Mouse (Mus musculus) hindbrain, embryonic 10.5 days (tissue): ENCODE measurements around the gene Sycn. TPM values are rescaled to one million over a fixed set of nuclear protein-coding genes. Genes with fewer than 3 reads are reported as not detected.

Source experiments
- DNase-seq: peaks from one replicate; pipeline ENCODE4 v3.0.0-alpha.2; 2017; ENCODE audit warnings: low spot score
- H3K27ac ChIP-seq: fragments of 300-500 bp; sonication (generic); 2 replicates; pipeline ENCODE4 v1.5.1; 2016; ENCODE audit warnings: mild to moderate bottlenecking, moderate library complexity
- H3K27me3 ChIP-seq: fragments of 300-500 bp; sonication (generic); 2 replicates; pipeline ENCODE4 v1.6.1; 2016; ENCODE audit warnings: mild to moderate bottlenecking; ENCODE audit not compliant: poor library complexity, insufficient read depth, severe bottlenecking
- H3K36me3 ChIP-seq: fragments of 300-500 bp; sonication (generic); 2 replicates; pipeline ENCODE4 v1.6.1; 2016; ENCODE audit warnings: mild to moderate bottlenecking, moderate library complexity
- H3K4me1 ChIP-seq: fragments of 300-500 bp; sonication (generic); replicated peaks from 2 replicates; pipeline ENCODE4 v1.6.1; 2016; ENCODE audit warnings: mild to moderate bottlenecking
- H3K4me3 ChIP-seq: fragments of 300-500 bp; sonication (generic); 2 replicates; pipeline ENCODE4 v1.5.1; 2016; ENCODE audit warnings: mild to moderate bottlenecking, moderate library complexity
- H3K9me3 ChIP-seq: fragments of 300-500 bp; sonication (generic); 2 replicates; pipeline ENCODE4 v1.6.1; 2016; ENCODE audit warnings: mild to moderate bottlenecking, moderate library complexity
- WGBS: fragments of 180-500 bp; shearing (Covaris S2); methylation state at CpG from one replicate; pipeline ENCODE4 v1.1.7; 2016; 5-methylcytosine and 5-hydroxymethylcytosine counted together
- polyA plus RNA-seq: library from polyadenylated mRNA; unstranded; fragments of >200 nt; fragmentation: Nextera tagmentation; extraction: Ambion mirVana; gene quantifications from 2 replicates; pipeline ENCODE4 v1.2.1, GENCODE M21; 2016

The Sycn gene
- polyA plus RNA-seq, 1 experiment from 2014 or later: not detected

GRCm38 (mm10) chr7:28562951-28563350 lies 22.3 kb downstream of the Sycn start:
- Histone ChIP-seq H3K36me3 (peaks cover 96% of the 10 kb centered on the region), H3K27me3 (no peaks in the 10 kb centered on the region), H3K9me3 (no peaks in the 10 kb centered on the region), H3K27ac (no peak overlapping the region), H3K4me3 (no peak overlapping the region), H3K4me1 (peaks cover 15% of the 10 kb centered on the region; the same call in 1 of the 2 replicates)
- no peak for DNase-seq
- WGBS: 95% methylated on average over 13 of the region's 13 CpGs

- DNase-seq: no peak
- no peaks in the 10 kb centered on the region for H3K9me3 ChIP-seq
- no peak overlapping the region for H3K27ac ChIP-seq
- peaks cover 10% of the 10 kb centered on the region for H3K4me1 ChIP-seq
- peaks cover 95% of the 10 kb centered on the region for H3K36me3 ChIP-seq
- no peak overlapping the region for H3K4me3 ChIP-seq
- WGBS: 83% methylated on average over 5 of the region's 5 CpGs
- H3K27me3 ChIP-seq: no peaks in the 10 kb centered on the region
These were observed 24.7 kb downstream of the Sycn start for GRCm38 (mm10) chr7:28565407-28565806.

GRCm38 (mm10) chr7:28567539-28567938 lies 26.9 kb downstream of the Sycn start:
- Histone ChIP-seq H3K9me3 (no peaks in the 10 kb centered on the region), H3K27me3 (no peaks in the 10 kb centered on the region), H3K27ac (no peak overlapping the region), H3K4me1 (peaks cover 31% of the 10 kb centered on the region), H3K36me3 (peaks cover 77% of the 10 kb centered on the region), H3K4me3 (no peak overlapping the region)
- DNase-seq: no peak
- WGBS: 91% methylated on average over 4 of the region's 4 CpGs

- H3K27me3 ChIP-seq: no peaks in the 10 kb centered on the region
- peak; percentile 59 for DNase-seq
- H3K36me3 ChIP-seq: peaks cover 70% of the 10 kb centered on the region
These were observed 27.6 kb downstream of the Sycn start for GRCm38 (mm10) chr7:28568253-28568652.

GRCm38 (mm10) chr7:28570291-28570981 lies 29.8 kb downstream of the Sycn start:
- Histone ChIP-seq H3K36me3 (peaks cover 57% of the 10 kb centered on the region), H3K9me3 (no peaks in the 10 kb centered on the region), H3K4me3 (no peak overlapping the region), H3K27ac (peak overlapping the region; percentile 66; the same call in 1 of the 2 replicates), H3K4me1 (peaks cover 50% of the 10 kb centered on the region), H3K27me3 (no peaks in the 10 kb centered on the region)
- WGBS: 73% methylated on average over 12 of the region's 12 CpGs
- no peak for DNase-seq

More at GRCm38 (mm10) chr7:28568253-28568652, 27.6 kb downstream of the Sycn start:
- Histone ChIP-seq H3K4me3 (no peak overlapping the region), H3K9me3 (no peaks in the 10 kb centered on the region), H3K4me1 (peaks cover 37% of the 10 kb centered on the region), H3K27ac (no peak overlapping the region)

- 63% methylated on average over 5 of the region's 5 CpGs for WGBS
- H3K36me3 ChIP-seq: peaks cover 50% of the 10 kb centered on the region
- no peaks in the 10 kb centered on the region for H3K27me3 ChIP-seq
- H3K4me3 ChIP-seq: no peak overlapping the region
- H3K4me1 ChIP-seq: peaks cover 57% of the 10 kb centered on the region
- DNase-seq: no peak
- H3K27ac ChIP-seq: peak overlapping the region; percentile 66; the same call in 1 of the 2 replicates
- H3K9me3 ChIP-seq: no peaks in the 10 kb centered on the region
These were observed 30.4 kb downstream of the Sycn start for GRCm38 (mm10) chr7:28570982-28571682.

GRCm38 (mm10) chr7:28572689-28573088 lies 32.0 kb downstream of the Sycn start:
- WGBS: 86% methylated on average over 5 of the region's 5 CpGs
- peak overlapping the region; percentile 29; the same call in 1 of the 2 replicates for H3K27ac ChIP-seq
- peaks cover 72% of the 10 kb centered on the region for H3K4me1 ChIP-seq

GRCm38 (mm10) chr7:28573236-28573635 lies 32.6 kb downstream of the Sycn start:
- Histone ChIP-seq H3K27ac (no peak overlapping the region), H3K27me3 (no peaks in the 10 kb centered on the region), H3K9me3 (no peaks in the 10 kb centered on the region), H3K4me1 (peaks cover 78% of the 10 kb centered on the region), H3K36me3 (peaks cover 34% of the 10 kb centered on the region), H3K4me3 (no peak overlapping the region)
- WGBS: 89% methylated on average over 3 of the region's 3 CpGs
- no peak for DNase-seq

More at GRCm38 (mm10) chr7:28572689-28573088, 32.0 kb downstream of the Sycn start:
- no peaks in the 10 kb centered on the region for H3K27me3 ChIP-seq
- no peak for DNase-seq
- no peak overlapping the region for H3K4me3 ChIP-seq
- peaks cover 40% of the 10 kb centered on the region for H3K36me3 ChIP-seq
- no peaks in the 10 kb centered on the region for H3K9me3 ChIP-seq

GRCm38 (mm10) chr7:28575597-28575996 lies 34.9 kb downstream of the Sycn start:
- Histone ChIP-seq H3K36me3 (peaks cover 24% of the 10 kb centered on the region; the same call in 1 of the 2 replicates), H3K4me3 (no peak overlapping the region), H3K27me3 (no peaks in the 10 kb centered on the region), H3K4me1 (peaks cover 85% of the 10 kb centered on the region), H3K27ac (no peak overlapping the region), H3K9me3 (no peaks in the 10 kb centered on the region)
- WGBS: 92% methylated on average over 11 of the region's 11 CpGs
- no peak for DNase-seq

- no peak overlapping the region for H3K4me3 ChIP-seq
- no peaks in the 10 kb centered on the region for H3K27me3 ChIP-seq
- H3K4me1 ChIP-seq: peaks cover 77% of the 10 kb centered on the region
- H3K36me3 ChIP-seq: peaks cover 30% of the 10 kb centered on the region
- no peaks in the 10 kb centered on the region for H3K9me3 ChIP-seq
- DNase-seq: no peak
- H3K27ac ChIP-seq: peak overlapping the region; percentile 78; the same call in 1 of the 2 replicates
- WGBS: 73% methylated on average over 5 of the region's 5 CpGs
These were observed 35.7 kb downstream of the Sycn start for GRCm38 (mm10) chr7:28576271-28576914.

GRCm38 (mm10) chr7:28577826-28578542 lies 37.3 kb downstream of the Sycn start:
- peaks cover 63% of the 10 kb centered on the region for H3K4me1 ChIP-seq
- WGBS: 77% methylated on average over 9 of the region's 9 CpGs
- peak overlapping the region; percentile 78 for H3K27ac ChIP-seq
- peak; percentile 30 for DNase-seq
- no peaks in the 10 kb centered on the region for H3K9me3 ChIP-seq
- peaks cover 32% of the 10 kb centered on the region for H3K36me3 ChIP-seq
- H3K27me3 ChIP-seq: no peaks in the 10 kb centered on the region
- 0 out of 2 replicates have a peak overlapping the region, but pooled peaks have one; percentile 4 for H3K4me3 ChIP-seq

GRCm38 (mm10) chr7:28578543-28579053 lies 37.9 kb downstream of the Sycn start:
- Histone ChIP-seq H3K27me3 (no peaks in the 10 kb centered on the region), H3K4me3 (no peak overlapping the region), H3K36me3 (peaks cover 33% of the 10 kb centered on the region), H3K9me3 (no peaks in the 10 kb centered on the region), H3K27ac (peak overlapping the region; percentile 78; the same call in 1 of the 2 replicates), H3K4me1 (peaks cover 64% of the 10 kb centered on the region)
- WGBS: 78% methylated on average over 5 of the region's 5 CpGs
- DNase-seq: no peak
